Mouse (Mus musculus): ENCODE results near the gene A930004D18Rik. TPM values are rescaled to one million over a fixed set of nuclear protein-coding genes. Genes with fewer than 3 reads are reported as not detected.

The A930004D18Rik gene
- polyA plus RNA-seq, 1 experiment from 2014 or later: 0.09 TPM

DNA sequence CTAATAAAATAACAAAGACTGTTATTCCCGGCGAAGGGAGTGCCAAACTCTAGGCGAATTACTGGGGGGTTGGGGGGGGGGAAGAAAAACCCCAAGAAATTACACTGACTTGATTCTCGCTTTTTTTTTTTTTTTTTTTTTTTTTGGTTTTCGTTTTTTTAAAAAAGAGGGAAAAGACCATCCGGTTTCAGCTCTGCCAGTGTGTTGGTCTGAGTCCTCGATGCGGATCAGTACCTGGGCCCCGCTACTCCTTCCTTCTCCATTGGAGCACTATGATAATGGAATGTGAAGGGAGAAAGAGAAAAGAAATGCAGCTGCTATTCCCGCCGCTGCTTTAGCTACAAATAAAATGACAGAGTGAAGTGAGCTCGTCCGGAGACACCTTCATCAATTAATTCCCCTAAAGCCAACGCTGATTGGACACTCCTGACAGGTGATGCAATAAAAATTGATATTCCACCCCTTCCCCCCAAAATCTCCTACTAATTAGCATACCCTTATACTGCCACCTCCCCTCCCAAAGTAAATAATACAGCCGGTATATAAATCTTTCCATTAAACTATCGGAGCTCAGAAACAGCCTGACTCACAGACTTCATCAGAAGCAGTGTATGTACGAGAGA, 11.0 kb upstream of the A930004D18Rik start, which contains the start of gene Skida1:
Skida1 (minus strand) TSS at position 599 of the 623 bp plus-strand sequence.
- H3K36me3 ChIP-seq (ENCODE audit: inconsistent target): no peaks in the 10 kb centered on the region
- H3K79me2 ChIP-seq (ENCODE audit: inconsistent target): no peaks in the 10 kb centered on the region
- 6% methylated on average over 16 of the region's 17 CpGs for WGBS (ENCODE audit: missing documents)
- no peak within 1 kb of the TSS for H3K27ac ChIP-seq
- H3K4me3 ChIP-seq (ENCODE audit: inconsistent target): peak within 1 kb of the TSS; percentile 30

DNA sequence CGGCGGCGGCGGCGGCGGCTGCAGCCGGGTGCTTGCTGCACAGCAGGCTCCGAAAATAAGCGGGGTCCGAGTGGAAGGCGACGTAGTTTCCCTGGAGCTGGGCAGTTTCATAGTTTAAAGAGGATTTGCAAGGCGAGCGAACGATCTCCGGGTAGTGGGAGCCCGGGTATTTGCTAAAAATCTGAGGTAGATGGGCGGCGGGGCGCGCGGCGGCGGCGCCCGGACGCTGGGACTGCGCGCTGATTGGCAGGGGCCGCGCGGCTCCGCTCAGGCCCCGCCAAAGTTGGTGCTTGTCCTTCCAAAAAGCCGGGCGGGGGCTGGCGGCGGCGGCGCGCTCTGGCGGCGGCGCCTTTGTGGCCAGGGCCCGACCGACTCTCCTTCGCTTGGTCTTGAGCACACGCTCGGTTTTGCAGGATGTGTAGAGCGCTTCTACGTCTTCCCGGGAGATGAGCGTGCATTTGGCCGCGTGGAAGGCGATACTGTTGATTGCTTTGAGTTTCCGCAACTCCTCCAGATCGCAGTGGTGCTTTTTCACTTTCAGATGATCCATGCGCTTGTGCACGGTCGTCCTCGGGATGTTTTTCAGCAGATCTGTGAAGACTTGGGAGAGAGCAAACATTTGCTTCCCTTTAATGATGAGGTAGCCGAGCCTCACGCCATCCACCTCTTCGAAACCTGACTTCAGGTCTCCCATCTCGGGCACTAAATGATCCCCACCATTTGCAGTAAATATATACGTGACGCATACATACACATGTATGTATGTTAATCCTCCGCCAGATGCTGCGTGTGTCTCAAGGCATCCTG, 10.3 kb upstream of the A930004D18Rik start:
- WGBS (ENCODE audit: missing documents): 0% methylated on average over 68 of the region's 70 CpGs
- Histone ChIP-seq H3K27ac (no peak overlapping the region), H3K36me3 (ENCODE audit: inconsistent target) (no peaks in the 10 kb centered on the region), H3K4me3 (ENCODE audit: inconsistent target) (peak overlapping the region; percentile 30), H3K79me2 (ENCODE audit: inconsistent target) (no peaks in the 10 kb centered on the region)

DNA sequence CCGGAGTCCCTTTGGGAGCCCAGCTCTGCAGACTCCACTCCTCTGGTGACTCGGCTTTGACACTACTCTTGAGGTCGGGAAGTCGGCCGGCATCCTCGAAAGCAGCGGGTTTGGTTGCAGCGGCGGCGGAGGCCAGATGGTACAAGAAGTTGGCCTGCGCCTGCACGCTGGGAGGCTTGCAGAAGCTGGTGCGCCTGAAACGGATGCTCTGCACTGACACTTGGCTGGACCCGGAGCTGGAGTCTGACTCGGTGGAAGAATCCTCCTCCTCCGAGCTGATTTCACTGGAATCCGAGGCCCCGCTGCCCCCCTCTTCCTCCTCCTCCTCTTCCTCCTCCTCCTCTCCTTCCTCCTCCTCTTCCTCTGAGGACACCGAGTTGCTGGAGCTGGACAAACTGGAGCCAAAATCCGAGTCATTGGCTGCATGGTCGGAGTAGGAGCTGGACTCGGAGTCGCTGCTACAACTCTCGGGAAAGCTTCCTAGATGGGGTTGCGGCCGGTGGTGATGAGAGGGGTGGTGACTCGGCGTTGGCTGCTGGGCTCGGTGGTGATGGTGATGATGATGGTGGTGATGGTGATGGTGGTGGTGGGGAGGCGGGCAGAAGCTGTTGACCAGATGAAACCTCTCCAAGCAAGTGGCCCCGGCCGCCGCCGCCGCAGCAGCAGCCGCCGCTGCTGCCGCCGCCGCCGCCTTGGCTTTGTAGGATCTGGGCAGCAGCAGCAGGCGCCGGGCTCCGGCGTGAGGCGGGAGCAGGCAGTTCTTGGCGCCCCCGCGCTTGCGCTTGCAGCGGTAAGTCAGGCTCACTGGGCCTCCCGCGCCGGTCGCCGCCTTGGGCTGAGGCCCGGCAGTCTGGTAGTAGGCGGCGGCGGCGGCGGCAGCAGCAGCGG, 9.5 kb upstream of the A930004D18Rik start:
- H3K79me2 ChIP-seq (ENCODE audit: inconsistent target): no peaks in the 10 kb centered on the region
- no peaks in the 10 kb centered on the region for H3K36me3 ChIP-seq (ENCODE audit: inconsistent target)
- under 1% methylated on average over 61 of the region's 64 CpGs for WGBS (ENCODE audit: missing documents)
- H3K4me3 ChIP-seq (ENCODE audit: inconsistent target): peak overlapping the region; percentile 31
- no peak overlapping the region for H3K27ac ChIP-seq

- WGBS (ENCODE audit: missing documents): 55% methylated on average over 4 of the region's 4 CpGs
- Histone ChIP-seq H3K36me3 (ENCODE audit: inconsistent target) (no peaks in the 10 kb centered on the region), H3K4me3 (ENCODE audit: inconsistent target) (no peak overlapping the region), H3K27ac (no peak overlapping the region), H3K79me2 (ENCODE audit: inconsistent target) (no peaks in the 10 kb centered on the region)
These were observed 8.6 kb upstream of the A930004D18Rik start for GRCm38 (mm10) chr2:18046186-18046585.

DNA sequence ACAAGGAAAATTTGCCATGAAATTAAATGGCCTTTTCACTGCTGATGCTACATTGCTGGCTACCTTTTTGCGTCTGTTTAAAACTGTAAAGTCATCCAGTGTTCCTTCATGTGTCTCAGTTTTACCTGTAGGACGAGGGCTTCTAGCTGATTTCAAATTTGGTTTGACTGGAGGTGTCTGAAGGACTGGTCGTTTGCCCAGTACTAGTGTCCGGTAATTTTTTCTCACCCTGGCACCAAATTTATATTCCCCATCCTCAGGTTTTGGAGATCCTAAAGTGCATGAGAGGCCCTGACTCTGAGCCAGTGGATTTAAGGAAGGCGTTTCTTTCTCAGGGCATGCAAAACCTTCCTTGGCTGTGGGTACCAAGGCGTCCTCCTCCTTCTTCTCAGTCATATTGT, 8.2 kb upstream of the A930004D18Rik start:
- Histone ChIP-seq H3K4me3 (ENCODE audit: inconsistent target) (no peak overlapping the region), H3K79me2 (ENCODE audit: inconsistent target) (no peaks in the 10 kb centered on the region), H3K36me3 (ENCODE audit: inconsistent target) (no peaks in the 10 kb centered on the region), H3K27ac (no peak overlapping the region)
- 99% methylated on average over 6 of the region's 6 CpGs for WGBS (ENCODE audit: missing documents)

DNA sequence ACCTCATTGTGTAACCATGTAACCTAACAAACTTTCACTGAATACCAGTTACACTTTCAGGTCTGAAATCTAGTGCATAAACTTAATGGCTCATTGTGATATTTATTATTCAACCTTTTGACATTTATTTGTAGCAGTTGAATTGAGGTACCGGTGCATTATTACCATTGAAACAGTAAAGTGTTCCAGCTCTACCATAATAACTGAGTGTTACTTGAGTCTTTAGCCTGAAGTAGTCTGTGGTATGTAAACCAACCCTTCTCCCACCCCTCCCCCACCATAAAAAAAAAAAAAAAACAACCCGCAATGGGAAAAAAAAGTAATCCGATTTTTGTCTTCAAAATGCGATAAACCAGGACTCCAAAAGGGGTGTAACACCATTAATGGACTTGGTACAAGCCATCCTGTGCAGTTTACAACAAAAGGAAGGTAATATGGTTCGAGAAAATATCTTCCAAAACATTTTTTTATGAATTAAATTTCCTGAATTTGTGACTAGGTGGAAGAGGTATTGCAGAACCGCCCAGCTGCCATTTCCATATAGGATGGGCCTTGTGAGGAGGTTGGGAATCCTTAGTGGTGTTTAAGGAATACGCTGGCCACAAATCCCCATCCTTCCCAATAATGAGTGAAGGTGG, 7.7 kb upstream of the A930004D18Rik start:
- 90% methylated on average over 7 of the region's 7 CpGs for WGBS (ENCODE audit: missing documents)
- H3K36me3 ChIP-seq (ENCODE audit: inconsistent target): no peaks in the 10 kb centered on the region
- H3K79me2 ChIP-seq (ENCODE audit: inconsistent target): no peaks in the 10 kb centered on the region
- H3K4me3 ChIP-seq (ENCODE audit: inconsistent target): no peak overlapping the region
- H3K27ac ChIP-seq: no peak overlapping the region

- no peak overlapping the region for H3K4me3 ChIP-seq (ENCODE audit: inconsistent target)
- 91% methylated on average over 13 of the region's 14 CpGs for WGBS (ENCODE audit: missing documents)
- H3K27ac ChIP-seq: no peak overlapping the region
- no peaks in the 10 kb centered on the region for H3K79me2 ChIP-seq (ENCODE audit: inconsistent target)
- H3K36me3 ChIP-seq (ENCODE audit: inconsistent target): no peaks in the 10 kb centered on the region
These were observed 3.8 kb upstream of the A930004D18Rik start for GRCm38 (mm10) chr2:18041199-18041885.

DNA sequence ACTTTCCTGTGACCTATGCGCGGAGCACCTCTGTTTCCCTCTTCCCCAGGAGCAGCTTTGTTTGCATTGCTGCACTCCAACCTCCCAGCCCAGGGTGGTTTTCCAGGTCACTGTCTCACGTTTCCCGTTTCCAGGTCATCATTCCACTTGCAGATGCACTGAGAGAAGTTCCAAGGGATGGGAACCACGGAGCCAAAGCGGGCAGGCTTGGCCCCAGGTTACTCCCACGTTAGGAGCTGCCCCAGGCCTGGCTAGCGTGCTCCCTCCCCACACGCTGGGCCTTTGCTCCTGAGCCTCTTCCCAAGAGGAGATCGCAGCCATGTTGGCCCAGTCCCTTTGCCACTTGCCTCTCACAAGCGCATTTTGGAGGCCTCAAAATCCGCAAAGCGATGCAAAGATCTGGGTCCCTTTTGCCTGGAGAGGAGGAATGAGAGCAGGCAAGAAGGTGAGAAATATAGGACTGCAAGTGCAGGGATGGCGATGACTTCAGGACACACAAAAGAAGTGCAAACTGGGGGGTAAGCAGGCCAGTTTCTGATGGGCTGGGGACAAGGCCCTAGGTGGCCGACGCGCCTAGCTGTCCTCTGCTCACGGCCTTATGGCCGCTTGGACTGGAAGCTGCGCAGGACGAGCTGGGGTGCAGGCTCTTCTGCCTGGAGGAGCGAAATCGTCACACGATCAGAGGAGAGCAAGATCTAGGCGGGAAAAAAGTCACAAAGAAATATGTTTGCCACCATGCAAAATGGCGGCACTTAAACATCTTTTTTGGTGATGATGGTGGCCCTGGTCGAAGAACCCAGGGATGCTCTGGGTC, 3.0 kb upstream of the A930004D18Rik start:
- Histone ChIP-seq H3K36me3 (ENCODE audit: inconsistent target) (no peaks in the 10 kb centered on the region), H3K79me2 (ENCODE audit: inconsistent target) (no peaks in the 10 kb centered on the region), H3K27ac (no peak overlapping the region), H3K4me3 (ENCODE audit: inconsistent target) (no peak overlapping the region)
- 95% methylated on average over 25 of the region's 27 CpGs for WGBS (ENCODE audit: missing documents)

GRCm38 (mm10) chr2:18039566-18040290, 2.2 kb upstream of the A930004D18Rik start:
- H3K27ac ChIP-seq: no peak overlapping the region
- H3K4me3 ChIP-seq (ENCODE audit: inconsistent target): no peak overlapping the region
- no peaks in the 10 kb centered on the region for H3K36me3 ChIP-seq (ENCODE audit: inconsistent target)
- WGBS (ENCODE audit: missing documents): 82% methylated on average over 46 of the region's 46 CpGs
- H3K79me2 ChIP-seq (ENCODE audit: inconsistent target): no peaks in the 10 kb centered on the region

DNA sequence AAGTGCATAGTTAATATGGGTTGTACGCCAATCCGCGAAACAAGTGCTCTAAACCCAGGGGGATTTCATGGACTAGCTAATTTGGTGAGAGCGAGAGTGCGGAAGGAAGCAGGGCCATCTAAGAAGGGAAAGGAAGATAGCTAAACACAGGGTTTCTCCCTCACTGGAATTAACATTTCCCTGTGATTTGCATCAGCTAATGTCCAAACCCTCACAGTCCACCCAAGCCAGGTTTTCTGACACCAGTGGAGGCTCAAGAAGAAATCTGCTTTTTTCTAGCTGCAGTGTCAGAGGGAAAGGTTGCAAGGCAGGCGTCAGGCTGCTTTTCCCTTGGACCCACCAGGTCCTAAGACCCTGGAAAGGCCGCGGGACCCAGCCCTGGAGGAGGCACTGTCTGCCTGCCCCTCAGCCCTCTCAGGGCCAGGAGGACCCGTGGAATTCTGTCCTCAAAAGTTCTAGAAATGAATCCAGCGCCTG, 1.4 kb upstream of the A930004D18Rik start:
- no peaks in the 10 kb centered on the region for H3K79me2 ChIP-seq (ENCODE audit: inconsistent target)
- 93% methylated on average over 10 of the region's 10 CpGs for WGBS (ENCODE audit: missing documents)
- H3K27ac ChIP-seq: no peak overlapping the region
- H3K36me3 ChIP-seq (ENCODE audit: inconsistent target): no peaks in the 10 kb centered on the region
- no peak overlapping the region for H3K4me3 ChIP-seq (ENCODE audit: inconsistent target)

DNA sequence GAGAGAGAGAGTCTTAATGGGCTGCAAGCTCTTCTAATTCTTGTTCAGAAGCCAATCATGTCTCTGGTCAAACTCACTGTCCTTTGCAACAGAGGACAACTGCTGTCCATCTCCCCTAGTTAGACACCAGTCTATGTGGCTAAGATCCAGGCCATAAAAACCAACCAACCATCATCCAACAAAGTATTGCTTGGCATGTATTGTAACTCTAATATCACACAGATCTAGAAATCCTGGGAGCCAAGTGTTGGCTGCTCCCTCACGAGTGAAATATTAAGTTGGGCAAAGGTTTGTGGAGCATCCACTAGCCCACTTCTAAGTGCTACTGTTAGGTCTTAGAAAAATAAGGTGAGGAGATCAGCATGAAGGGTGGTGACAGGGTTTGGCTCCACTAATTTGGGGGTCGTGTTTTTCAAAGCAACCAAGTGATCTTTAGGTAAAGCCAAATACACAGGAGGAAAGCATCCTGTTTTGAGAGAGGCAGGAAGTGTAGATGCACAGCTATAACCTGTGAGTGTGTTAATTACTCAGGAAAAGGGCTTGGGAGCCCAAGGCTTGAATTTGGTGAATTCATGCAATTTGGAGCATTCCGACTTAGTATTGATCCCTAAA, 710 bp upstream of the A930004D18Rik start:
- H3K4me3 ChIP-seq (ENCODE audit: inconsistent target): no peak overlapping the region
- WGBS (ENCODE audit: missing documents): 89% methylated on average over 3 of the region's 3 CpGs
- H3K27ac ChIP-seq: no peak overlapping the region
- no peaks in the 10 kb centered on the region for H3K79me2 ChIP-seq (ENCODE audit: inconsistent target)
- H3K36me3 ChIP-seq (ENCODE audit: inconsistent target): no peaks in the 10 kb centered on the region
